Mouse (Mus musculus) heart, embryonic 14.5 days (tissue): ENCODE measurements around the gene Cabp4. TPM values are rescaled to one million over a fixed set of nuclear protein-coding genes. Genes with fewer than 3 reads are reported as not detected.

Source experiments
- ATAC-seq: fragments of 200-750 bp; cut with Nextera tagmentation; 2 replicates; pipeline ENCODE4 v1.8.0; 2017; ENCODE audit warnings: low read depth, moderate TSS enrichment; ENCODE audit not compliant: insufficient number of reproducible peaks, insufficient read depth, low FRiP score
- H3K27ac ChIP-seq, 2 experiments: fragments of 200-500 bp in 1 of 2; fragments of 300-500 bp in 1 of 2; sonication (generic) in 1 of 2; replicated peaks in 1 of 2; 2 replicates each; pipeline ENCODE4 v1.5.1; 2012 to 2014; ENCODE audit warnings: low read depth in 2 of 2, low read length in 2 of 2, control low read depth in 1 of 2, mild to moderate bottlenecking in 1 of 2, mixed read lengths in 1 of 2; ENCODE audit not compliant: control insufficient read depth in 1 of 2, insufficient read depth in 1 of 2
- H3K27me3 ChIP-seq: fragments of 300-500 bp; sonication (generic); 2 replicates; pipeline ENCODE4 v1.6.1; 2014; ENCODE audit warnings: mild to moderate bottlenecking, low read length, control low read depth; ENCODE audit not compliant: control insufficient read depth, insufficient read depth
- H3K36me3 ChIP-seq: fragments of 300-500 bp; sonication (generic); 2 replicates; pipeline ENCODE4 v1.6.1; 2014; ENCODE audit warnings: mild to moderate bottlenecking, control low read depth, low read length, mixed read lengths; ENCODE audit not compliant: control insufficient read depth, insufficient read depth
- H3K4me1 ChIP-seq, 2 experiments: fragments of 200-500 bp in 1 of 2; fragments of 300-500 bp in 1 of 2; sonication (generic) in 1 of 2; 2 replicates each; pipeline ENCODE4 v1.6.1; 2012 to 2014; ENCODE audit warnings: low read length in 2 of 2, control low read depth in 1 of 2, mixed read lengths in 1 of 2; ENCODE audit not compliant: control insufficient read depth in 2 of 2, insufficient read depth in 2 of 2
- H3K4me2 ChIP-seq: fragments of 300-500 bp; sonication (generic); 2 replicates; pipeline ENCODE4 v1.6.1; 2014; ENCODE audit warnings: mild to moderate bottlenecking, low read length
- H3K4me3 ChIP-seq, 2 experiments: fragments of 200-500 bp in 1 of 2; fragments of 300-500 bp in 1 of 2; sonication (generic) in 1 of 2; 2 replicates each; pipeline ENCODE4 v1.5.1; 2012 to 2014; ENCODE audit warnings: low read length in 2 of 2, mild to moderate bottlenecking in 2 of 2, control low read depth in 1 of 2, low read depth in 1 of 2, moderate library complexity in 1 of 2; ENCODE audit not compliant: control insufficient read depth in 1 of 2, insufficient read depth in 1 of 2
- H3K9ac ChIP-seq: fragments of 300-500 bp; sonication (generic); 2 replicates; pipeline ENCODE4 v1.6.1; 2014; ENCODE audit warnings: mild to moderate bottlenecking, low read length
- H3K9me3 ChIP-seq: fragments of 300-500 bp; sonication (generic); 2 replicates; pipeline ENCODE4 v1.6.1; 2016; ENCODE audit warnings: low read length, control low read depth; ENCODE audit not compliant: control insufficient read depth
- WGBS: fragments of 180-500 bp; shearing (Covaris S2); extraction: QIAGEN DNeasy Blood & Tissue Kit; methylation state at CpG from one replicate; pipeline ENCODE4 v1.1.7; 2014; 5-methylcytosine and 5-hydroxymethylcytosine counted together
- polyA plus RNA-seq: library from polyadenylated mRNA; unstranded; fragments of >200 nt; fragmentation: Nextera tagmentation; extraction: Ambion mirVana; gene quantifications from 2 replicates; pipeline ENCODE4 v1.2.1, GENCODE M21; 2014

Gene Cabp4
- polyA plus RNA-seq, 1 experiment from 2014 or later, result not detected

- 45% methylated on average over 15 of the region's 15 CpGs for WGBS
- no peak overlapping the region for H3K9ac ChIP-seq
- no peaks in the 10 kb centered on the region for H3K27me3 ChIP-seq
- H3K36me3 ChIP-seq, result no peaks in the 10 kb centered on the region
- H3K4me1 ChIP-seq, result peaks cover 24 to 28% of the 10 kb centered on the region in 2 experiments
- no peak overlapping the region for H3K4me3 ChIP-seq
- no peak for ATAC-seq
- no peaks in the 10 kb centered on the region for H3K9me3 ChIP-seq
- peak overlapping the region; percentile 16; the same call in 1 of the 2 replicates for H3K4me2 ChIP-seq
- H3K27ac ChIP-seq, result peak overlapping the region; percentile 2 to 42; a peak in 2 of 4 replicates
Measured at GRCm38 (mm10) chr19:4184976-4185975, 41.4 kb upstream of the Cabp4 start.

GRCm38 (mm10) chr19:4183689-4184088, 39.9 kb upstream of the Cabp4 start:
- H3K27ac ChIP-seq, result no peak overlapping the region
- peaks cover 24 to 28% of the 10 kb centered on the region in 2 experiments for H3K4me1 ChIP-seq
- H3K27me3 ChIP-seq, result no peaks in the 10 kb centered on the region
- WGBS, result 90% methylated on average over 2 of the region's 2 CpGs
- no peak overlapping the region for H3K9ac ChIP-seq
- no peaks in the 10 kb centered on the region for H3K36me3 ChIP-seq
- H3K9me3 ChIP-seq, result no peaks in the 10 kb centered on the region
- no peak for ATAC-seq
- no peak overlapping the region for H3K4me2 ChIP-seq
- H3K4me3 ChIP-seq, result no peak overlapping the region

GRCm38 (mm10) chr19:4181892-4182291, 38.1 kb upstream of the Cabp4 start:
- H3K36me3 ChIP-seq, result no peaks in the 10 kb centered on the region
- WGBS, result 48% methylated on average over 3 of the region's 3 CpGs
- no peak for ATAC-seq

GRCm38 (mm10) chr19:4180411-4180810, 36.6 kb upstream of the Cabp4 start:
- 81% methylated on average over 7 of the region's 7 CpGs for WGBS

More at GRCm38 (mm10) chr19:4181892-4182291, 38.1 kb upstream of the Cabp4 start:
- Histone ChIP-seq H3K9me3 (no peaks in the 10 kb centered on the region), H3K27me3 (no peaks in the 10 kb centered on the region), H3K27ac (no peak overlapping the region), H3K9ac (no peak overlapping the region), H3K4me1 (peaks cover 15 to 19% of the 10 kb centered on the region in 2 experiments), H3K4me2 (no peak overlapping the region), H3K4me3 (no peak overlapping the region)

GRCm38 (mm10) chr19:4175368-4175947, 31.6 kb upstream of the Cabp4 start, which contains the start of gene Carns1:
Gene Carns1, minus strand, starts transcription at chr19:4175479.
- peak within 1 kb of the TSS; percentile 69 for H3K9ac ChIP-seq
- WGBS, result 4% methylated on average over 11 of the region's 11 CpGs
- H3K4me3 ChIP-seq, result peak within 1 kb of the TSS; percentile 24 to 25
- peak within 1 kb of the TSS; percentile 65 for H3K4me2 ChIP-seq
- H3K36me3 ChIP-seq, result no peaks in the 10 kb centered on the region
- peak within 1 kb of the TSS; percentile 46 to 73 for H3K27ac ChIP-seq
- H3K27me3 ChIP-seq, result no peaks in the 10 kb centered on the region
- H3K9me3 ChIP-seq, result no peaks in the 10 kb centered on the region
- peaks cover 25 to 41% of the 10 kb centered on the region in 2 experiments for H3K4me1 ChIP-seq
- peak; percentile 65 for ATAC-seq

More at GRCm38 (mm10) chr19:4180411-4180810, 36.6 kb upstream of the Cabp4 start:
- ATAC-seq, result no peak
- H3K9ac ChIP-seq, result no peak overlapping the region
- H3K4me2 ChIP-seq, result no peak overlapping the region
- no peak overlapping the region for H3K27ac ChIP-seq
- no peaks in the 10 kb centered on the region for H3K36me3 ChIP-seq
- H3K4me1 ChIP-seq, result peaks cover 14 to 15% of the 10 kb centered on the region in 2 experiments
- no peak overlapping the region for H3K4me3 ChIP-seq
- no peaks in the 10 kb centered on the region for H3K27me3 ChIP-seq
- H3K9me3 ChIP-seq, result no peaks in the 10 kb centered on the region

GRCm38 (mm10) chr19:4172925-4173324, 29.1 kb upstream of the Cabp4 start:
- Histone ChIP-seq H3K27me3 (no peaks in the 10 kb centered on the region), H3K4me1 (peaks cover 31 to 50% of the 10 kb centered on the region in 2 experiments), H3K9ac (peak overlapping the region; percentile 21; the same call in 1 of the 2 replicates), H3K9me3 (no peaks in the 10 kb centered on the region), H3K4me3 (no peak overlapping the region), H3K27ac (peak overlapping the region in 1 of 2 experiments; percentile 84; a peak in 2 of 4 replicates), H3K4me2 (no peak overlapping the region), H3K36me3 (no peaks in the 10 kb centered on the region)
- 60% methylated on average over 11 of the region's 11 CpGs for WGBS
- ATAC-seq, result no peak

- Histone ChIP-seq H3K27me3 (no peaks in the 10 kb centered on the region), H3K4me3 (no peak overlapping the region), H3K4me2 (peak overlapping the region; percentile 26), H3K9ac (peak overlapping the region; percentile 47), H3K4me1 (peaks cover 36 to 55% of the 10 kb centered on the region in 2 experiments), H3K36me3 (no peaks in the 10 kb centered on the region), H3K27ac (peak overlapping the region; percentile 57 to 84), H3K9me3 (no peaks in the 10 kb centered on the region)
- 46% methylated on average over 13 of the region's 13 CpGs for WGBS
- peak; percentile 18; the same call in 1 of the 2 replicates for ATAC-seq
Measured at GRCm38 (mm10) chr19:4171393-4172290, 27.8 kb upstream of the Cabp4 start.
